Mouse (Mus musculus) hindbrain, embryonic 15.5 days (tissue): ENCODE measurements around the gene Pofut2. TPM values are rescaled to one million over a fixed set of nuclear protein-coding genes. Genes with fewer than 3 reads are reported as not detected.

Source experiments
- ATAC-seq: fragments of 200-750 bp; cut with Nextera tagmentation; 2 replicates; pipeline ENCODE4 v1.8.0; 2017; ENCODE audit warnings: low read depth, moderate number of reproducible peaks, moderate TSS enrichment; ENCODE audit not compliant: low FRiP score
- H3K27ac ChIP-seq: fragments of 300-500 bp; sonication (generic); replicated peaks from 2 replicates; pipeline ENCODE4 v1.5.1; 2015; ENCODE audit warnings: mild to moderate bottlenecking, inconsistent platforms
- H3K27me3 ChIP-seq: fragments of 300-500 bp; sonication (generic); 2 replicates; pipeline ENCODE4 v1.6.1; 2015; ENCODE audit warnings: control low read depth, inconsistent platforms
- H3K36me3 ChIP-seq: fragments of 300-500 bp; sonication (generic); 2 replicates; pipeline ENCODE4 v1.6.1; 2015; ENCODE audit warnings: control low read depth, inconsistent platforms
- H3K4me1 ChIP-seq: fragments of 300-500 bp; sonication (generic); replicated peaks from 2 replicates; pipeline ENCODE4 v1.6.1; 2015; ENCODE audit warnings: control low read depth, inconsistent platforms
- H3K4me2 ChIP-seq: fragments of 300-500 bp; sonication (generic); 2 replicates; pipeline ENCODE4 v1.6.1; 2015; ENCODE audit warnings: moderate library complexity, mild to moderate bottlenecking, inconsistent platforms
- H3K4me3 ChIP-seq: fragments of 300-500 bp; sonication (generic); 2 replicates; pipeline ENCODE4 v1.5.1; 2015; ENCODE audit warnings: mild to moderate bottlenecking, inconsistent platforms
- H3K9ac ChIP-seq: fragments of 300-500 bp; sonication (generic); 2 replicates; pipeline ENCODE4 v1.6.1; 2015; ENCODE audit warnings: inconsistent platforms
- H3K9me3 ChIP-seq: fragments of 300-500 bp; sonication (generic); 2 replicates; pipeline ENCODE4 v1.6.1; 2016; ENCODE audit warnings: control low read depth, inconsistent platforms
- WGBS: fragments of 180-500 bp; shearing (Covaris S2); methylation state at CpG from one replicate; pipeline ENCODE4 v1.1.7; 2015; 5-methylcytosine and 5-hydroxymethylcytosine counted together
- polyA plus RNA-seq: library from polyadenylated mRNA; unstranded; fragments of >200 nt; fragmentation: Nextera tagmentation; extraction: Ambion mirVana; gene quantifications from 2 replicates; pipeline ENCODE4 v1.2.1, GENCODE M21; 2015

Pofut2 gene
- polyA plus RNA-seq, 1 experiment from 2014 or later: 58.1 TPM

GRCm38 (mm10) chr10:77314711-77315266 lies 55.8 kb downstream of the Pofut2 start:
- no peaks in the 10 kb centered on the region for H3K4me1 ChIP-seq
- ATAC-seq: no peak
- no peak overlapping the region for H3K27ac ChIP-seq
- H3K36me3 ChIP-seq: peaks cover 13% of the 10 kb centered on the region
- H3K9me3 ChIP-seq: no peaks in the 10 kb centered on the region
- H3K4me2 ChIP-seq: no peak overlapping the region
- H3K9ac ChIP-seq: no peak overlapping the region
- 86% methylated on average over 9 of the region's 9 CpGs for WGBS
- no peaks in the 10 kb centered on the region for H3K27me3 ChIP-seq
- no peak overlapping the region for H3K4me3 ChIP-seq

GRCm38 (mm10) chr10:77315682-77316081 lies 56.7 kb downstream of the Pofut2 start:
- Histone ChIP-seq H3K4me2 (no peak overlapping the region), H3K4me1 (no peaks in the 10 kb centered on the region), H3K9ac (no peak overlapping the region), H3K27me3 (no peaks in the 10 kb centered on the region), H3K36me3 (peaks cover 13% of the 10 kb centered on the region), H3K27ac (no peak overlapping the region), H3K9me3 (no peaks in the 10 kb centered on the region), H3K4me3 (no peak overlapping the region)
- WGBS: 92% methylated on average over 2 of the region's 2 CpGs
- no peak for ATAC-seq

Other genes starting within 250 kb of the Pofut2 start
- gene Slc19a1, start 227.0 kb upstream of the Pofut2 start, polyA plus RNA-seq: 41.8 and 42.9 TPM in 2 replicates
- gene Col18a1, start 92.7 kb upstream of the Pofut2 start, polyA plus RNA-seq: 39.2 and 40.0 TPM in 2 replicates
- 20.5 and 21.5 TPM in 2 replicates for gene Adarb1, start 159.1 kb downstream of the Pofut2 start, polyA plus RNA-seq